Mouse (Mus musculus): ENCODE results near the gene Osgin1.

Osgin1 gene

DNA sequence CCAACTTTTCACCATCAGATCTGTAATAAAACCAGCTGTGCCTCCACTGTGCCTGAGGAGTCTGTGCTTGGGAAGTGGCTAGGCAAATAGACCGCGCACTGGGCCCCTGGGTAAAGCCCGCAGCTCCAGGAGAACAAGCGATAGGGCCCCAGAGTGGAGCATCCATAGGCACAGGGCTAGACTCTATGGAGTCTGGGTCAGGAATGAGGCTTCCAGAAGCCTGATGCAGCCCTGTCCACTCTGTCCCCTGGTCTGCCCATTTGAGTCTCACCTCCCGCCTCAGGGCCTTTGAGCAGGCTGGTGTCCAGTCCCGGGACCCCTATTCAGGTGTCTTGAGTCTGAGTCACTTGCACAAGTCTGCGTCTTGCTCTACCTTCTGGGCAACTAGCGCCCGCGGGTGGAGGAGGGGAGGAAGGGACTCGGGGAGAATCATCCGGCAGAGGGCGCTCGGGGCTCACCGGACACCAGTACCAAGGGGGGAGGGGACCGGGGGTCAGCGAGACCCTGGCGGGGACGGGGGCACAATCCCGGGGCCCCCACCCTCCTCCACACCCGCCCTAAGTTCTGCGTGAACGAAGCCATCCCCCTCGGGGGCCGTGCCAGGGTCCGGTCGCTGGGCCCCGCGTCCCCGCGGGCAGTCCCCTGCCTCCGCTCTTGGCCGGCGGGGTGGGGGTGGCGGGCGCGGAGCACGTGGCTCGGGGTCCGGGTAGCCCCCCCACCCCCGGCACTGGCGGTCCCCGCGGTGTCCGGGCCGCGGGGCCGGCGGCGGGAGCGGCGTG lies 12.5 kb downstream of the Osgin1 start, which contains the start of gene Necab2:
TSS of gene Necab2 (plus strand) at position 509 of the 779 bp plus-strand sequence.
- peak; percentile 77 for DNase-seq

DNA sequence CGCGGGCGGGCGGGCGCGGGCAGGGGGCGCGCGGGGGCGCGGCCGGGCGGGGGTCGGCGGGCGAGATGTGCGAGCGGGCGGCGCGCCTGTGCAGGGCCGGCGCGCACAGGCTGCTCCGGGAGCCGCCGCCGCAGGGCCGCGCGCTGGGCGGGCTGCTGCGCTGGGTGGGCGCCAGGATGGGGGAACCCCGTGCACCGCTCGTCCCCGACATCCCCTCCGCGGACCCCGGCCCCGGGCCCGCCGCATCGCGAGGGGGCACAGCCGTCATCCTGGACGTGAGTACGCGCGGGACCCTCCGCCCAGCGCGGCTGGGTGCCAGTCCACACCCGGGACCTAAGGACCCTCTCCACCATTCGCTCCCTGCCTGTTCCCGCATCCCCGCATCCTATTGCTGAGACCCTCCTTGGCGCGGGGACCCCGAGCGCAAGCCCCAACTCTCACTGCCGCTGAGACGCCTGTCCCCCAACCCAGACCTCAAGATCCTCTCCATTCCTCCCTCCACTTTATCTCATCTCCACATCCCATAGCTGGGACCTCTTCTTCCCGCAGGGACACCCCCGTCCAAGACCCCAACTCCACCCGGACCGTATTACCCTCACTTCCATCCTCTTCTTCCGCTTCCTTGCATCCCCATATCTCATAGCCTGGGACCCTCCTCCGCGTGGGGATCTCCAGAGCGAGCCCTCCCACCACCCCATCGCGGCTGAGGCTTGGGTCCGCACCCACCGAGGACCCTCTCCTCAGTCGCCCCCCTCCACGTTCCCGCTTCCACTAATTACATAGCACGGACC lies 13.3 kb downstream of the Osgin1 start:
- DNase-seq, result no peak

DNA sequence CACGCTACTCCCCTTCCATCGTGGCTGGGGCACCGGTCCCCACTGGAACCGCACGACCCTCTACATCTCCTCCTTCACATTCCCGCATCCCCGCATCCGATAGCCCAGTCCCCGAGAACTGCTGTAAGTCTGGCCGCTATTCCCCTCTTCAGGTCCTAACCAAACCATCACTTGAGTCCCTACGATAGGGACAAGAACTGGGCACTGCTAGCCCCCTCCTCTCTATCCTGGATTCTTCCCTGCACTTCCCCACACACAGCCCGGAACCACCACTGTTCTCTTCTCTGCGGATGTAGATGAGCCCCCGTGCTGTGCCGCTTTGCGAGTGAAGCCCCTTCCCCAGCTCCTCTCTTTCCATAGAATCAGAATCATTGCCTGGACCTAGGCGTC lies 13.9 kb downstream of the Osgin1 start:
- DNase-seq, result no peak

DNA sequence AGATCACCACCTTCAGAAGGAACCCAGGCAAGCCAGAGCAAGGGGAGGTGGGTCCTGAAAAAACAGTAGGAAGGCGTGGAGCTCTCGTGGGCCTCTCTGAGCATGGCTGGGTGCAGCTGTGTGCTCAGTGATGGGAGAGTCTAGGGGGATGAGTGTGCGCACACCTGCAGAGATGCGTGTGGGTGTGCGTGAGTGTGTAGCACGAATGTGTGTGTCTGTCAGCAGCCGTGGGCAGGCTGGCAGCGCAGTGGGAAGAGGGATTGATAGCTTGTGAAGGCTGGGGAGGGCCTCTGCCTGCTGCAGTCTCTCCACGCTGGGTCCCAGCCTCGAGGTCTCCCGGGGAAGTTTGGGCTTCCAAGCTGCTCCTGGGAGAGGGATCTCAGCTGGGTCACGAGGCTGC lies 15.7 kb downstream of the Osgin1 start:
- DNase-seq, result no peak

DNA sequence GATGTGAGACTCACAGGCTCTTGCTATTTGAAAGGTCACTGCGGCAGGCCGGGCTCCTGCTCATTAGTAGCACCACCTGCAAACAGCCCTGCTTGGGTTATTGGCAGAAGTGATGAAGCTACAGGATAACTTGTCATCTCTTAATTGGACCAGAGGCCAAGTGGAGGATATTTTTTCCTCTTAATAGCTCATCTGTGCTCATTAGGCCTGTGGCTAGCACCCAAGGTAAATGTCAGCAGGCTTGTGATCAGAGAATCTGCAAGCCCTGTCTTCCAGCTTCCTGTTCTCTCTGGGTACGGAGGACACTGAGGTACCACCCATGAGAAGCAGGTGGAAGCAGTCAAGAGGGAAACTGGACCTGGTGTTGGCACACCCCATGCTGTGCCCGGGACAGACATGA lies 17.2 kb downstream of the Osgin1 start:
- DNase-seq, result no peak

DNA sequence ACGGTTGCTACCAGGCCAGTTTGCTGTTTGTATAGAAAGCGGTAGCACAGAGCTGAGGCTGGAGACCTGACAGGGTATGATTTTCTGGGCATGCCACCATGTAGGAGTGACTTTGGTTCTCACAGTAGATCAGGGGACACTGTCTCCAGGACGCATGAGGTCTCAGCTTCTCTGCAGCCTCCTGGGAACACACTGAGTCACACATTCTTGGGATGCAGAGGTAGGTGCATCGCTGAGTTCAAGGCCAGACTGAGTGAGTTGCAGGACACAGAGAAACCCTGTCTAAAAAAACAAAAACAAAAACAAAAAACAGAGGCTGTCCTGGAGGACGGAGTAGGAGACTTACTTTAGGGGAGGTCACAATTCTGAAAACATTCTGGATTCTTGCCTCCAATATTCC lies 19.0 kb downstream of the Osgin1 start:
- DNase-seq, result no peak

DNA sequence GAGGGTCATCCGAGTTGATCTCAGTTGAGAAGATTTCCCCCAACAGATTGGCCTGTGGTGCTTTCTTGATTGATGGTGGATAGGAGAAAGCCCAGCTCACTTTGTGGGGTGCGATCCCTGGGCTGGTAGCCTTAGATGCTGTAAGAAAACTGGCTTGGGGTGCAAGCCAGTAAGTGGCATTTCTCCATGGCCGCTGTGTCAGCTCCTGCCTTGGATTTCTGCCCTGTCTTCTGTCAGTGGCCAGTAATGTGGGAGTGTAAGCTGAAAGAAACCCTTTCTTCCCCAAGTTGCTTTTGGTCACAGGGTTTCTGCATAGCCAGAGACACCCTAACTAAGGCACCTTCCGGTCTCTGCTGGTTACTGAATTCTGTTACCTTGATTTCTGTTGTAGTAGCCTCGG lies 22.1 kb downstream of the Osgin1 start:
- no peak for DNase-seq

DNA sequence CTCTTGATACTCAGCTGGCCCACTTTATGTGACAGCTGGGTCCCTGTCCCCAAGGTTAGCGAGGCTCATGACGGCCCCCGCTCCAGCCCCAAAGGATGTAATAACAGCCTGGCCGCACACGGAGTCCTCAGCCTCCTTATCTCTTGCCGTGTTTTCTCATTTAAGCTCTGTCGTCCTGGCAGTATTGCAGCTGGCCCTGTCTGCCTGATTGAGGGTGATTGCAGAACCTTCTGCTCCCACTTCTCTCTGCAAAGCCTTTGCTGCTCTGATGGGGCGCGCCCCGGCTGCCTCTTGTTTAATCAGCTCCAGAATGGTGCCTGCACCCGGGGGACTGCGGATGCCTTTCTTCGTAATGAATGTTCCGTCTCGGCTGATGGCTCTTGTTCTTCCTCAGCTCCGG lies 25.8 kb downstream of the Osgin1 start:
- DNase-seq, result no peak

DNA sequence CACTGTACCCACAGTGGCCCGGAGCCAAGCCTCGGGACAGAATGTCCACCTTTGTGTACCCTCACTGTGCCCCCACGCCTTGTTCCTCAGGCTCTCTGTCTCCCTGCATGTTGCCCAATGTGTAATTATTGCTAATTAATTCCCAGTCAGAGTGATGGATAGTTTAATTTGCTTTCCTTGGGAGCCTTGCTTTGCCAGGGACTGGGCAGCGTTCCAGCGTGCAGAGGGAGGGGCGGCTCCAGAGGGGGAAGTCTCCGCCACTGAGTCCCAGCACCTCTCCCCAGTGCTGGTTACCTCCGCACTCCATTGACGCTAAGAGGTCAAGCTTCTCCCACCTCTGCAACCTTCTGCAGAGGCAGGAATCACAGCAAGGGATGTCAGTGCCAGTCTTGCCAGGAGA lies 27.4 kb downstream of the Osgin1 start:
- no peak for DNase-seq

DNA sequence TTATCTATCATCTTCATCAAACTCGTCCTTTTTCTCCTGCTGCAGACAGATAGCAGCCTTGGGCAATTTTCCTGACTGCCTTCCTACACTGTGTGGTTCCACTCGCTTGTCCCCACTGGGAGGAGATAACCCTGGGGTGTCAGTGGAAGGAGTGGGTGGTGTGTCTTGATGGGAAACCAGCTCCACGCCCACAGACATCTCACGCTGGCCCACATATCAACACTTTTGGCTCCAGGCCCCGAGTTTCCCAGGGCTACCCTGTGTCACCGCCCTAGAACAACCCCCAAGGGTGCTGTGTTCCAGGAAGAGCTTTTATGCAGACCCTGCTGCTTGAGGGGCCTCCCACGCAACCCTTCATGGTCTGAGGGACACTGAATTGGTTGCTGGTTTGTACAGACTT lies 29.8 kb downstream of the Osgin1 start:
- DNase-seq, result no peak

DNA sequence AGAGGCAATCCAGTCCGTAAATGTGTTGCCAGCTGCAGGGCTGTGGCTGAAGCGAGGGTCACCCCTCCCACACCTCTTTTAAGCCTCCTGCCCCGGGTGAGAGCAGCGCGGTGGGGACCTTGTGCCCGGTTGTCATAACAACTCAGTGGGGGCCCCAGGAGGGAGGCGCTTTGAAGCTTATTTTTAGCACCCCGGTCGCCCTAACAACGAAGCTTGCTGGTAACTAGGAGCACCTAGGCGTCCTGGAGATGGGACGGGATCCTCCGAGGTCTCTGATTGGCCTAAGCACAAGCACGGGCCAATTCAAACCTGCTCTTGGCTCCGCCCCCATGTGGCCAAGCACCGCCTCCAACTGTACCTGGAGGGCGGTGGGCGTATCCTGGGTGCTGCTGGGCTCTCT lies 32.2 kb downstream of the Osgin1 start:
- peak; percentile 38 for DNase-seq

DNA sequence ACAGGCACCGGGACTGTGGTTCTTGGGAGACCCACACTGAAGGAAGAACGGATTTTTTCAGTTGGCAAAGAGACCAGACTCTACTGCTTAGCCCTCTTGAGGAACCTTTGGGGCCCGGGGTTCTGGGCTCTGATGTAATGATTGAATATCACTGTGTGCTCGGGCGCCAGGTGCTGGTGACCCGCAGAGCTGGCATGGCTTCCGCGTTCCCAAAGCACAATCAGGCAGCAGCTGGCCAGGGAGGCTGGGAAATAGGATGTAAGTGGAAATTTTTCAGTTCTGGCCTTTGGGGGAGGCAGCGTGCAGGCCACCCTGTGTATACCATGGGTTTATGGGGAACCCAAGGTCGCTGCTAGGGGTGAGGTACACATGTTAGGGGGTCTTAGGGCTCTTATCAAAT lies 32.9 kb downstream of the Osgin1 start:
- no peak for DNase-seq

DNA sequence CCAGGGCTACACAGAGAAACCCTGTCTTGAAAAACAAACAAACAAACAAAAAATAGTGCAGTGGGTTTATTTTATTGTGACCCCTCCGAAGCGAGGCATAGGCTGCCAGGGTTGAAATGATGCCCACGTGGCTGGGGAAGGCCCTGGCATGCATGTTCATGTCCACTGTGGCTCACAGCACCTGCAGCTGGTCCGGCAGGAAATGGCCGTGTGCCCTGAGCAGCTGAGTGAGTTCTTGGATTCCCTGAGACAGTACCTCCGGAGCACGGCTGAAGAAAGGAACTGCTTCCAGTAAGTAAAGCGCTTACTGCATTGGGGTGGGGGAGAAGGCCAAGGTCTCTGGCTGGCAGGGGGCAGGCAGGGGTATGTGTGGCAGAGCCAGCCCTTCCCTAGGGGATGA lies 34.2 kb downstream of the Osgin1 start:
- no peak for DNase-seq

DNA sequence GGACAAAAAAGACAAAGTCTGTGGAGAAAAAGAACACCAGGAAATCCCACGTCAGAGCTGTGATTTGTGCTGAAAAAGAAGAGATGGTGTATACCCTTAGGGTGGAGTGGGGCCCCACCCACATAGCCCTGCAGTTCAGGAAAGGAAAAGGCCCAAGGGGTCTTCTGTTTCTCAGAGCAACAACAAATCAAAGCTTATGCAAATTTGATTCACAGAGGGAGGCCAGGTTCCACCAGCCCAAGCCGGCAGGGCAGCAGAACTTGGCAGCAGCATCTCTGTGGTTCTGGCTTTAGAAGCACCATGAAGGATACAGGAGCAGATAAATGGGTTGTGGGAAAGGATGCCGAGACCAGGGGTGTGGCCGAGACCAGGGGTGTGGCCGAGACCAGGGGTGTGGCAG lies 44.8 kb downstream of the Osgin1 start:
- no peak for DNase-seq

DNA sequence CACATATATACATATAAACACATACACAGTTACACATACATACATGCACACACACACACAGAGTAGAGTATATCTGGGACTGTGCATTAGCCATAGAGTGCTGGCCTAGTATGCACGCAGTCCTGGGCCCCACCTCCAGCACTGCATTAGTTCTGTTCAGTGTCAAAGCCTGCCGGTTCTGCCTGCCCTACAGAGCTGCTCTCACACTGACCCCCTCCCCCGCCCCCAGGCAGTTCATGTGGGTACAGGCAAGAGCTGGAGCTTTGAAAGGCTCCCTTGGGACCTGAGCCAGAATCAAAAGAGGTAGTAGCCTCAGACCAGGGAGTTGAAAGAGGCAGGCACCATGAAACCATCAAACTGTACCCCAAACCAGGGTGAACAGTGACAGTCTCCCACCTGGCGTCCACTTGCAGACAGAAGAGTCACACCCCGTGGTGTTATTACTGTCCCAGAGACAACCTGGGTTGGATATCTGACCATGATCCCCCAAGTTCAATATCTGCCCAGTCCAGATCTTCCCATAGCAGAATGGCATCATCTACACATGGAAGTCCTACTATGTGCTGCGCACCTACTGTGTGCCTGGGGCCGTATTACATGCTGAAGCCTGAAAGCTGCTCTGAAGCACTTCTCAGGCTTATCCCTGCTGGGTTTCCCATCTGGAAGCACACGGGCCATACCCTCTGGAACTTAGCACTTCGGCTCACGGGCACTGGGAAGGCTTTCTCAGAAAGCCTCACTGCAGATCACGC lies 50.4 kb downstream of the Osgin1 start:
- no peak for DNase-seq

DNA sequence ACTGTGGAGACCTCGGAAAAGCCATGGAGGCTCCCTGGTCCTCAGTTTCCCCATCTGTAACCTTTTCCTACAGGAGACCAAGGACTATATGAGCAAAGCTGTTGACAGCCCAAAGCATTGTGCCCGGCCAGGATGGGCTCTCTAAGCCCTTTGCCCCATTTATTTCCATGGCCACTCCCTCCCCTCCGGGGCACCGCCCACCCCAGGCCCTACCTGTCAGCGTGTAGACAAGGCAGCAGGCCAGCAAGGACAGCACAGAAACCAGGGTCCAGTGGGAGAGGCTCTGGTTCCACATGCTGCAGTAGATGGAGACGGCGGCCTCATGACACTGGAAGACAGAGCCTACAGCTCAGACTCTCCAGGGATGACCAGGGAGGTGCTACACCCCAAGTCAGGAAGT lies 53.2 kb downstream of the Osgin1 start:
- no peak for DNase-seq
